ENCODE assay signal across 1 mouse cellular context in genomic region chr4:106950801-106951200, GRCm38 (mm10).
A peak's percentile ranks its signal among the peaks of the same experiment; 100 is the strongest.
TF ChIP-seq lines count a peak whose summit lies in the region.

No protein-coding gene starts in this region.

TF ChIP-seq in CH12.LX, 34 proteins besides CTCF, POLR2A, EP300 and RAD21 (continued from another document):
- TF ChIP-seq UBTF (IDR thresholded peaks at IDR 0.05; ENCODE audit: low read depth, low read length) (no peak), NRF1 (IDR thresholded peaks at IDR 0.05; ENCODE audit: low read depth, low read length) (0 out of 2 replicates have a peak, but pooled peaks have one; percentile 11), IRF4 (IDR thresholded peaks at IDR 0.05; ENCODE audit: low read depth, low read length) (peak; percentile 76), BHLHE40 (IDR thresholded peaks at IDR 0.05; ENCODE audit: low read depth, low read length) (0 out of 2 replicates have a peak, but pooled peaks have one; percentile 16), JUND (conservative IDR thresholded peaks at IDR 0.05; ENCODE audit: low read depth, low read length) (0 out of 2 replicates have a peak, but pooled peaks have one; percentile 8), SMC3 (IDR thresholded peaks at IDR 0.05; ENCODE audit: low read depth, low read length) (peak; percentile 3; the same call in 1 of the 2 replicates)
